Mouse (Mus musculus) ES-E14 (cell line): ENCODE measurements at regions not wholly inside any gene's neighbourhood (a gene's known extent, or its start where the extent isn't known, plus 50 kb on each side); places are given as distances from the start of the nearest gene placed in this dataset.

Experiments
- DNase-seq: peaks from one replicate; pipeline ENCODE4 v3.0.0-alpha.2; 2013; ENCODE audit warnings: low read depth, low spot score
- H3K27ac ChIP-seq: 2 replicates; pipeline ENCODE4 v1.5.1; 2012; ENCODE audit warnings: low read depth, mild to moderate bottlenecking, low read length, moderate library complexity, mixed read lengths; ENCODE audit not compliant: poor library complexity, insufficient read depth, severe bottlenecking
- H3K36me3 ChIP-seq: 2 replicates; pipeline ENCODE4 v1.6.1; 2012; ENCODE audit warnings: mild to moderate bottlenecking, low read length, moderate library complexity, mixed read lengths; ENCODE audit not compliant: control insufficient read depth, poor library complexity, insufficient read depth, severe bottlenecking
- H3K4me1 ChIP-seq, 2 experiments: fragments of 150-350 bp in 1 of 2; sonication (generic) in 1 of 2; 2 replicates each; pipeline ENCODE4 v1.6.1; 2012; ENCODE audit warnings: low read length in 2 of 2, mild to moderate bottlenecking in 1 of 2, mixed read lengths in 1 of 2; ENCODE audit not compliant: control insufficient read depth in 2 of 2, insufficient read depth in 2 of 2, poor library complexity in 1 of 2
- H3K4me3 ChIP-seq, 2 experiments: fragments of 150-350 bp in 1 of 2; sonication (generic) in 1 of 2; 2 replicates each; pipeline ENCODE4 v1.5.1; 2012; ENCODE audit warnings: low read length in 2 of 2, low read depth in 1 of 2, mild to moderate bottlenecking in 1 of 2, mixed read lengths in 1 of 2; ENCODE audit not compliant: insufficient read depth in 1 of 2, poor library complexity in 1 of 2, severe bottlenecking in 1 of 2
- H3K9ac ChIP-seq: 2 replicates; pipeline ENCODE4 v1.6.1; 2012; ENCODE audit warnings: low read depth, mild to moderate bottlenecking, low read length, mixed read lengths; ENCODE audit not compliant: poor library complexity, insufficient read depth, severe bottlenecking
- H3K9me3 ChIP-seq: fragments of 150-350 bp; sonication (generic); 2 replicates; pipeline ENCODE4 v1.6.1; 2012; ENCODE audit warnings: low read depth, mild to moderate bottlenecking, low read length; ENCODE audit not compliant: control insufficient read depth, insufficient read depth
- CHD2 ChIP-seq: IDR thresholded peaks from 2 replicates; pipeline ENCODE4 v1.6.1; 2014; ENCODE audit warnings: mild to moderate bottlenecking, low read depth, low read length, inconsistent platforms
- HCFC1 ChIP-seq: IDR thresholded peaks from 2 replicates; pipeline ENCODE4 v1.6.1; 2012; ENCODE audit warnings: low read length, inconsistent platforms, borderline replicate concordance; ENCODE audit not compliant: insufficient read depth
- MAFK ChIP-seq: IDR thresholded peaks from 2 replicates; pipeline ENCODE4 v1.6.1; 2014; ENCODE audit warnings: mild to moderate bottlenecking, low read depth, low read length, inconsistent platforms; ENCODE audit not compliant: insufficient read depth
- ZC3H11A ChIP-seq: IDR thresholded peaks from 2 replicates; pipeline ENCODE4 v1.6.1; 2012; ENCODE audit warnings: low read depth, mild to moderate bottlenecking, inconsistent platforms, low read length, borderline replicate concordance
- ZNF384 ChIP-seq: IDR thresholded peaks from 2 replicates; pipeline ENCODE4 v1.6.1; 2012; ENCODE audit warnings: low read depth, low read length, inconsistent platforms
- in situ Hi-C, 2 experiments: fragments of 600-800 bp; cut with MboI; formaldehyde crosslinking; loops; one replicate each; pipeline ENCODE4 v1.15.1; 2025; ENCODE audit warnings: low sequenced_read_pairs in 2 of 2, inconsistent platforms in 1 of 2; ENCODE audit not compliant: unreplicated experiment in 2 of 2

GRCm38 (mm10) chr9:113507561-113508460, 200.2 kb downstream of the Pdcd6ip start:
- H3K36me3 ChIP-seq, result no peaks in the 10 kb centered on the region
- H3K27ac ChIP-seq, result no peak overlapping the region
- in situ Hi-C loops, result no loop called here
- no peak for DNase-seq
- no peak for TF ChIP-seq ZNF384
- no peak for TF ChIP-seq ZC3H11A
- no peak for TF ChIP-seq HCFC1
- TF ChIP-seq MAFK, result no peak
- no peak for TF ChIP-seq CHD2
- H3K9ac ChIP-seq, result no peak overlapping the region
- H3K4me1 ChIP-seq, result peaks cover 0 to 2% of the 10 kb centered on the region in 2 experiments; a peak in 1 of 4 replicates
- H3K9me3 ChIP-seq, result no peaks in the 10 kb centered on the region
- no peak overlapping the region for H3K4me3 ChIP-seq

DNA sequence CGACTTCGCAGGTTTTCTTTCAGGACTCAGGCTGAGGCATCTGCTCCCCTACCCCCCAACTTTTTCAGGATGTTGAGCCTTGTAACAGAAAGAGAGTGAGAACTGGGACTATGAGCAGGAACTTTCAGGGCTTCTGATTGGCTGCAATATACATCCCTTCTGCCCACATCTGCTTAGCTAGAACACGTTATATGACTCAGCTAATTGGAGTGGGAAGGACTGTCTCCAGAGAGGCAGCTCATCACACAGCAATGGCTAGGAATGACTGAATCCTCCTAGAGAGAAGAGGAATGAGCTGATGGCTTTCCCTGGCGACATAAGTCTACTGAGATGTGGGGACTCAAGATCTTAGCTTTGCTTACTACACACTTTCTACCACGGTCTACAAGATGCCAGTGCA, 208.8 kb downstream of the Pdcd6ip start:
- Histone ChIP-seq H3K36me3 (no peaks in the 10 kb centered on the region), H3K27ac (no peak overlapping the region), H3K9me3 (no peaks in the 10 kb centered on the region), H3K4me1 (peaks cover 0 to 6% of the 10 kb centered on the region in 2 experiments; a peak in 2 of 4 replicates), H3K9ac (no peak overlapping the region), H3K4me3 (no peak overlapping the region)
- in situ Hi-C loops, result no loop called here
- TF ChIP-seq HCFC1, result no peak
- 0 out of 2 replicates have a peak, but pooled peaks have one; percentile 18 for TF ChIP-seq MAFK
- no peak for DNase-seq

DNA sequence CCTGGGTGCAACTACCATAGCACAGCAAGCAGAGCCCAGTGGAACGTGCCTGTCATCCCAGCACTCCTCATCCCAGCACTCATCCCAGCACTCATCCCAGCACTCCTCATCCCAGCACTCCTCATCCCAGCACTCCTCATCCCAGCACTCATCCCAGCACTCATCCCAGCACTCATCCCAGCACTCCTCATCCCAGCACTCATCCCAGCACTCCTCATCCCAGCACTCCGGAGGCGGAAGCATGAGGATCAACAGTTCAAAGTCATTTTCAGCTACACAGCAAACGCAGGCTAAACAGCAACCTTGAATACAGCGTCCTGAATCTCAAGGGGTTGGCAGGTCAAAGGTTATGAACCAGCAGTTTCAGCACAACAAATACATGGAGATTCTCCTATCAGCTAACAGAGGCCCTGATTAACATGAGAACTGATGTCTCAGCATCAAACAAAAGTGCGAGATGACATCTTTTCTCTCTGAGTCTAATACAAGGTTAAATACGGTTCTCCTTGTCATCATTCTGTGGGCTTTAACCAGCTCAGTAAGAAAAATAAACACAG, 211.8 kb downstream of the Pdcd6ip start:
- TF ChIP-seq ZNF384 (no peak), MAFK (no peak), CHD2 (no peak), HCFC1 (no peak), ZC3H11A (no peak)
- H3K4me1 ChIP-seq, result peaks cover 0 to 6% of the 10 kb centered on the region in 2 experiments; a peak in 2 of 4 replicates
- H3K36me3 ChIP-seq, result no peaks in the 10 kb centered on the region
- no peak overlapping the region for H3K27ac ChIP-seq
- no peak overlapping the region for H3K4me3 ChIP-seq
- DNase-seq, result peak; percentile 25
- H3K9ac ChIP-seq, result no peak overlapping the region
- no peaks in the 10 kb centered on the region for H3K9me3 ChIP-seq
- in situ Hi-C loops, result no loop called here

DNA sequence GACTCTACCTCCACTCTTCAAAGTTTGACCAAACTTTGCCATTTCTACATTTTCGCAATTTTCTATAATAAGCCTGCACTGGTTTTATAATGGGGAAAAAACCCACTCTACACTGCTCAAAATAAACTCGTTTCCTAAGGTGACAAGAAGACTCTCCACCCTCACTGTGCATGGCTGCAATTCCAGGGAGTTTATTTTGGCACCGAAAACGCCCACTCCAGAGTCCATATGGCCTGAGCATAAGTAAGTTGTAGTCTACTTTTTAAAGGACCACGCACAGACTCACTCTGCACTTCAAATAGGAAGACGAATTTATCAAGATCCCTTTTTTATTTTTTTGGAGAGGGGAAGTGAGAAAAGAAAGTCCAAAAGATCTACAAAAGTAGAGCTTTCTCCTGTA, 219.4 kb downstream of the Pdcd6ip start:
- in situ Hi-C loops, result no loop called here
- no peak for DNase-seq
- Histone ChIP-seq H3K4me1 (peaks cover 0 to 2% of the 10 kb centered on the region in 2 experiments; a peak in 1 of 4 replicates), H3K4me3 (no peak overlapping the region), H3K27ac (no peak overlapping the region), H3K9ac (no peak overlapping the region), H3K9me3 (no peaks in the 10 kb centered on the region), H3K36me3 (no peaks in the 10 kb centered on the region)
- no peak for TF ChIP-seq CHD2
- TF ChIP-seq ZC3H11A, result no peak
- TF ChIP-seq HCFC1, result no peak
- no peak for TF ChIP-seq ZNF384
- TF ChIP-seq MAFK, result no peak
